Mouse (Mus musculus): ENCODE data around the gene Myo1e. TPM values are rescaled to one million over a fixed set of nuclear protein-coding genes. Genes with fewer than 3 reads are reported as not detected.

Myo1e gene
- polyA plus RNA-seq, 1 experiment from 2014 or later, result 5.1 TPM

GRCm38 (mm10) chr9:70277076-70277475, 69.9 kb downstream of the Myo1e start:
- no peaks in the 10 kb centered on the region for H3K27me3 ChIP-seq (ENCODE audit: control insufficient read depth, insufficient read depth, low read depth, low read length)
- H3K4me1 ChIP-seq (ENCODE audit: control insufficient read depth, low read depth, low read length), result no peaks in the 10 kb centered on the region; the same call in 1 of the 2 replicates
- H3K4me3 ChIP-seq (ENCODE audit: low read depth, low read length), result no peak overlapping the region
- H3K27ac ChIP-seq (ENCODE audit: low read length), result peak overlapping the region; percentile 71
- no peaks in the 10 kb centered on the region for H3K36me3 ChIP-seq (ENCODE audit: control insufficient read depth, insufficient read depth)
- H3K9ac ChIP-seq (ENCODE audit: low read depth, low read length), result no peak overlapping the region
- peak; percentile 31; the same call in 1 of the 2 replicates for ATAC-seq (ENCODE audit: low read depth)
- 33% methylated on average over 3 of the region's 3 CpGs for WGBS (ENCODE audit: insufficient replicate concordance)
- H3K9me3 ChIP-seq (replicated peaks; ENCODE audit: control insufficient read depth, low read length), result no peaks in the 10 kb centered on the region
- H3K4me2 ChIP-seq (ENCODE audit: low read depth, low read length), result no peak overlapping the region

GRCm38 (mm10) chr9:70277529-70277982, 70.4 kb downstream of the Myo1e start:
- 56% methylated on average over 11 of the region's 11 CpGs for WGBS (ENCODE audit: insufficient replicate concordance)
- Histone ChIP-seq H3K9ac (ENCODE audit: low read depth, low read length) (no peak overlapping the region), H3K9me3 (replicated peaks; ENCODE audit: control insufficient read depth, low read length) (no peaks in the 10 kb centered on the region), H3K36me3 (ENCODE audit: control insufficient read depth, insufficient read depth) (no peaks in the 10 kb centered on the region), H3K27me3 (ENCODE audit: control insufficient read depth, insufficient read depth, low read depth, low read length) (no peaks in the 10 kb centered on the region), H3K4me2 (ENCODE audit: low read depth, low read length) (no peak overlapping the region), H3K4me3 (ENCODE audit: low read depth, low read length) (no peak overlapping the region), H3K4me1 (ENCODE audit: control insufficient read depth, low read depth, low read length) (no peaks in the 10 kb centered on the region; the same call in 1 of the 2 replicates), H3K27ac (ENCODE audit: low read length) (peak overlapping the region; percentile 71)
- ATAC-seq (ENCODE audit: low read depth), result peak; percentile 72

GRCm38 (mm10) chr9:70281407-70281806, 74.3 kb downstream of the Myo1e start:
- H3K9me3 ChIP-seq (replicated peaks; ENCODE audit: control insufficient read depth, low read length), result no peaks in the 10 kb centered on the region
- WGBS (ENCODE audit: insufficient replicate concordance), result 72% methylated on average over 8 of the region's 8 CpGs
- no peak overlapping the region for H3K9ac ChIP-seq (ENCODE audit: low read depth, low read length)
- no peak overlapping the region for H3K27ac ChIP-seq (ENCODE audit: low read length)
- H3K36me3 ChIP-seq (ENCODE audit: control insufficient read depth, insufficient read depth), result no peaks in the 10 kb centered on the region
- no peak for ATAC-seq (ENCODE audit: low read depth)
- no peaks in the 10 kb centered on the region; the same call in 1 of the 2 replicates for H3K4me1 ChIP-seq (ENCODE audit: control insufficient read depth, low read depth, low read length)
- H3K27me3 ChIP-seq (ENCODE audit: control insufficient read depth, insufficient read depth, low read depth, low read length), result no peaks in the 10 kb centered on the region
- no peak overlapping the region for H3K4me3 ChIP-seq (ENCODE audit: low read depth, low read length)
- no peak overlapping the region for H3K4me2 ChIP-seq (ENCODE audit: low read depth, low read length)

DNA sequence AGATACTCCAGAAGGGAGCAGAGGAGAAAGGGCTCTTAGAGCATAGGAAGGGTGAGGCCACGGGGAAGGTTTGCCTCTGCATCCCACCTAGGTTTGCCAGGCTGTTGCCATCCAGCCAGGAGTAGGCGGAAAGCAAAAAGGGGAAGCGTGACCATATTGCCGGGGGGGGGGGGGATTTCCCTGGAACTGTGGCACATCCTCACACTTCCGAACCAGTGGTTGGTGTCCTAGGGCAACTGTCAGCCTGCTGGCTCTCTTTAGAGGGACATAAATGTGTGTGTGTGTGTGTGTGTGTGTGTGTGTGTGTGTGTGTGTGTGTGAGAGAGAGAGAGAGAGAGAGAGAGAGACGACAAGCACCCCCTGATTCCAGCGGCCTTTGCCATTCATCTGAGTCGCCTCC, 75.0 kb downstream of the Myo1e start:
- Histone ChIP-seq H3K4me3 (ENCODE audit: low read depth, low read length) (no peak overlapping the region), H3K27me3 (ENCODE audit: control insufficient read depth, insufficient read depth, low read depth, low read length) (no peaks in the 10 kb centered on the region), H3K9ac (ENCODE audit: low read depth, low read length) (no peak overlapping the region), H3K27ac (ENCODE audit: low read length) (no peak overlapping the region), H3K4me2 (ENCODE audit: low read depth, low read length) (no peak overlapping the region), H3K9me3 (replicated peaks; ENCODE audit: control insufficient read depth, low read length) (no peaks in the 10 kb centered on the region), H3K36me3 (ENCODE audit: control insufficient read depth, insufficient read depth) (no peaks in the 10 kb centered on the region), H3K4me1 (ENCODE audit: control insufficient read depth, low read depth, low read length) (no peaks in the 10 kb centered on the region; the same call in 1 of the 2 replicates)
- no peak for ATAC-seq (ENCODE audit: low read depth)
- WGBS (ENCODE audit: insufficient replicate concordance), result 50% methylated on average over 8 of the region's 8 CpGs

GRCm38 (mm10) chr9:70283151-70283550, 76.0 kb downstream of the Myo1e start:
- H3K4me3 ChIP-seq (ENCODE audit: low read depth, low read length), result no peak overlapping the region
- no peak overlapping the region for H3K27ac ChIP-seq (ENCODE audit: low read length)
- H3K4me2 ChIP-seq (ENCODE audit: low read depth, low read length), result no peak overlapping the region
- no peak overlapping the region for H3K9ac ChIP-seq (ENCODE audit: low read depth, low read length)
- H3K36me3 ChIP-seq (ENCODE audit: control insufficient read depth, insufficient read depth), result no peaks in the 10 kb centered on the region
- ATAC-seq (ENCODE audit: low read depth), result no peak
- H3K4me1 ChIP-seq (ENCODE audit: control insufficient read depth, low read depth, low read length), result no peaks in the 10 kb centered on the region; the same call in 1 of the 2 replicates
- no peaks in the 10 kb centered on the region for H3K27me3 ChIP-seq (ENCODE audit: control insufficient read depth, insufficient read depth, low read depth, low read length)
- whole genome bisulfite sequencing (ENCODE audit: insufficient replicate concordance), result 66% methylated on average over 4 of the region's 4 CpGs
- H3K9me3 ChIP-seq (replicated peaks; ENCODE audit: control insufficient read depth, low read length), result no peaks in the 10 kb centered on the region

DNA sequence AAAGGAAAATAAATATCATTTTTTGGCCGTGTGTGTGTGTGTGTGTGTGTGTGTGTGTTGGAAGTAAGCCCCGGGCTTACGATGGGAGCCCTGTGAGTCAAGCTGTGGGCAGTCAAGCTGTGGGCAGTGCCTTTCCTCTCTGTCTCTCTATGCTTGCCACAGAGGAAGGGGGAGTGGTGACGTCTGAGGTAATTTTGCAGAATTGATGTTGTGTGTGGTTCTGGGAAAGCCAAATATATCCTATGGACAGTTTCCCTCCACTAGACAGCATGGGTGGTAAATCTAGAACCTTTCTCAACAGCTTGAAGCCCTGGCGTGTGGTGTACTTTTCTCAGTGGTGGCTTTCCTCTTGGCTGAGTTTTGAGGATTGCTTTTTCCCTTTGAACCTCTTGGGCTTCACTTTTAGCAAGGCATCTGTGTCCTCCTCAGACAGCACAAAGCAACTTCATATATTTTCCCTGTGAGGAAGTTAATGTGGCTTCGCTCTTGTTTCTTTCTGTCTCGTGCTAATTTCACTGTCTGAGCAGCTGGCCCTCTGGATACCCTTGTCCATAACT, 77.5 kb downstream of the Myo1e start:
- Histone ChIP-seq H3K4me2 (ENCODE audit: low read depth, low read length) (no peak overlapping the region), H3K4me3 (ENCODE audit: low read depth, low read length) (no peak overlapping the region), H3K9ac (ENCODE audit: low read depth, low read length) (no peak overlapping the region), H3K4me1 (ENCODE audit: control insufficient read depth, low read depth, low read length) (no peaks in the 10 kb centered on the region), H3K9me3 (replicated peaks; ENCODE audit: control insufficient read depth, low read length) (no peaks in the 10 kb centered on the region), H3K27me3 (ENCODE audit: control insufficient read depth, insufficient read depth, low read depth, low read length) (no peaks in the 10 kb centered on the region), H3K36me3 (ENCODE audit: control insufficient read depth, insufficient read depth) (no peaks in the 10 kb centered on the region), H3K27ac (ENCODE audit: low read length) (no peak overlapping the region)
- 24% methylated on average over 7 of the region's 7 CpGs for WGBS (ENCODE audit: insufficient replicate concordance)
- no peak for ATAC-seq (ENCODE audit: low read depth)

DNA sequence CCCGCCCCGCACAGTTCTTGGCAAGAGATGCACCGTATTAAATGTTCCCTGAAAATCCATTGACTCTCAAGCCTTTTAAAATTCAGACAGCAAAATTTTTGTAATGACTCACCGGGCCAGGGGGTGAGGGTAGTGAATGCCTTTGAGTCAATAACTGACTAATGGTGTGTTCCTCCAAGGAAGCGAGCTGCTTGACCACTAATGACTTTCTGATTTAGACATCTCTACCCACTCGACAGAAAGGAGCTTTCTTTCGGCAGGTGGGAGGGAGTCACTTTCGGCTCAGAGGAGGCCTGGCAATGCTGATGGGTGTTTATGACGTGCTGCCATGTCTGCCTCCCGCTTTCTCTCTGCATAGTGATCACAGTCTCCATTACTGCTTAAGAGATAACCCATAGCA, 83.6 kb downstream of the Myo1e start:
- Histone ChIP-seq H3K4me2 (ENCODE audit: low read depth, low read length) (no peak overlapping the region), H3K36me3 (ENCODE audit: control insufficient read depth, insufficient read depth) (no peaks in the 10 kb centered on the region; the same call in 1 of the 2 replicates), H3K4me3 (ENCODE audit: low read depth, low read length) (no peak overlapping the region), H3K27ac (ENCODE audit: low read length) (no peak overlapping the region), H3K27me3 (ENCODE audit: control insufficient read depth, insufficient read depth, low read depth, low read length) (no peaks in the 10 kb centered on the region), H3K4me1 (ENCODE audit: control insufficient read depth, low read depth, low read length) (no peaks in the 10 kb centered on the region), H3K9ac (ENCODE audit: low read depth, low read length) (no peak overlapping the region), H3K9me3 (replicated peaks; ENCODE audit: control insufficient read depth, low read length) (no peaks in the 10 kb centered on the region)
- ATAC-seq (ENCODE audit: low read depth), result no peak
- WGBS (ENCODE audit: insufficient replicate concordance), result 64% methylated on average over 10 of the region's 10 CpGs

DNA sequence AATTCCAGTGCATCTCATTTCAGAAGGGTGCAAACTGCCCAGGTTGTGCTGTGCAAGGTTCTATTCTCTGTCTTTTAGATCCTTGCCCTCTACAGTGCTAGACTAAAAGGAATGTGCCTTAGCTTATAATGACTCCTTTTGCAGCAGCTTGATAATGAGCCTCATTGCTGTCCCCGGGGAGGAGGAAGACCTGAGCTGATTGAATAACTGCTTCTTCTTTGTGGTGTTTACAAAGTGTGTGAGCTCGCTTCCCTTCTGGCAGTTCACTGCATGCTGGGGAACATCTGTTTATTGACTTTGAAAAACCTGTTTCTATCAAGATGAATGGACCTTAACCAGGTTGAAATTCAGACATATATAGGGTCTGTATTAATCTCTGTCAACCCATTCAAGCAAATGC, 89.8 kb downstream of the Myo1e start:
- H3K9me3 ChIP-seq (replicated peaks; ENCODE audit: control insufficient read depth, low read length), result no peaks in the 10 kb centered on the region
- H3K4me2 ChIP-seq (ENCODE audit: low read depth, low read length), result no peak overlapping the region
- no peak overlapping the region for H3K27ac ChIP-seq (ENCODE audit: low read length)
- no peak for ATAC-seq (ENCODE audit: low read depth)
- WGBS (ENCODE audit: insufficient replicate concordance), result 27% methylated on average over 2 of the region's 2 CpGs
- H3K9ac ChIP-seq (ENCODE audit: low read depth, low read length), result no peak overlapping the region
- H3K4me3 ChIP-seq (ENCODE audit: low read depth, low read length), result no peak overlapping the region
- no peaks in the 10 kb centered on the region for H3K27me3 ChIP-seq (ENCODE audit: control insufficient read depth, insufficient read depth, low read depth, low read length)
- no peaks in the 10 kb centered on the region; the same call in 1 of the 2 replicates for H3K36me3 ChIP-seq (ENCODE audit: control insufficient read depth, insufficient read depth)
- no peaks in the 10 kb centered on the region for H3K4me1 ChIP-seq (ENCODE audit: control insufficient read depth, low read depth, low read length)

DNA sequence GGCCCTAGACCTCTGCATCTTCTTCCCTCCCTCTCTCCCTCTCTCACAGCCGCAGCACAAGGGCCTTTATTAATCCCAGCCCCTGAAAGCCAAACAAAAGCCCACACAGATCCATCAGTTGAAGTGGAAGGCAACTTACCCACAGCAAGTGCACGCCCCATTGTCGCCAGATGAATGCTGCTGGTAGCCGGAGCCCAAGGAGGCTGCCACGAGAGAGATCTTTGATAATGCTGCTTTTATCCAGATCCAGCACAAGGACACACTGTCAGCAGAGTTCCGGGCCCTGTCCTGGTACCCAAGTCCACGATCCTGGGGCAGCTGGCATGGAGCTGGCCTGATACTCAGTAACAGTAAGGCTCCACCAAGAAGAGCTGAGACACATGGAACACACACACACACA, 91.1 kb downstream of the Myo1e start:
- no peak overlapping the region for H3K27ac ChIP-seq (ENCODE audit: low read length)
- H3K36me3 ChIP-seq (ENCODE audit: control insufficient read depth, insufficient read depth), result no peaks in the 10 kb centered on the region
- no peak for ATAC-seq (ENCODE audit: low read depth)
- no peak overlapping the region for H3K4me2 ChIP-seq (ENCODE audit: low read depth, low read length)
- H3K27me3 ChIP-seq (ENCODE audit: control insufficient read depth, insufficient read depth, low read depth, low read length), result no peaks in the 10 kb centered on the region
- WGBS (ENCODE audit: insufficient replicate concordance), result 52% methylated on average over 7 of the region's 7 CpGs
- H3K4me1 ChIP-seq (ENCODE audit: control insufficient read depth, low read depth, low read length), result no peaks in the 10 kb centered on the region
- no peaks in the 10 kb centered on the region for H3K9me3 ChIP-seq (replicated peaks; ENCODE audit: control insufficient read depth, low read length)
- H3K9ac ChIP-seq (ENCODE audit: low read depth, low read length), result no peak overlapping the region
- no peak overlapping the region for H3K4me3 ChIP-seq (ENCODE audit: low read depth, low read length)
